Comparison of ENCODE assay signal across 17 mouse cellular contexts in the genomic region with DNA sequence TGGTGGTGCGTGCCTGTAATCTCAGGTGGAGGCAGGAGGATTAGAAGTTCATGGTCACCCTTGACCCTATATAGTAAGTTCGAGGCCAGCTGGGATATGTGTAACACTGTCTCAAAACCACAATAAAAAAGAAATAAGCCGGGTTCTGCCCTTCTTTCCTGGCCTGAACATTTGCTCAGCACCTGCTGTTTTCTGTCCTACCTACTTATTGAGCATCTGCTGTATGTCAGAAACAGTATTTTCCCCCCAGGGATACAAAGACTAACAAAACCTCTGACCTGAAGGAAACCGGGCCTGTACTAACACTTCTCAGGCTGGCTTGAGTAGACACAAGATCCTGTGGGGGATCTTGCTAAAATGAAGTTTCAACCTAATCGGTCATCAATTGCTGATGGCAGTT.
"Had no signal": no experiment of that assay in that cellular context is flagged by ENCODE, and none has a peak within 500 bp of the region (broad histone marks: within the 10 kb centered on the region; RNA-seq: fewer than 3 reads in every experiment).

No protein-coding gene starts in this region.

- DNase-seq: liver, postnatal 0 days; lung, adult 2 months; lung, postnatal 14 days; lung, postnatal 36 days; right cerebral cortex, postnatal 14 days; thymus, adult 2 months; thymus, postnatal 25 days; thymus, postnatal 4 days had no signal

- H3K36me3 ChIP-seq: lung, embryonic 15.5 days; midbrain, embryonic 12.5 days; midbrain, embryonic 15.5 days; neural tube, embryonic 12.5 days; stomach, embryonic 15.5 days had no signal

- H3K9ac ChIP-seq: liver, postnatal 0 days; lung, embryonic 15.5 days; midbrain, embryonic 12.5 days; midbrain, embryonic 15.5 days; neural tube, embryonic 12.5 days; stomach, embryonic 15.5 days had no signal

- ATAC-seq: liver, postnatal 0 days; lung, postnatal 0 days; midbrain, embryonic 15.5 days had no signal

- H3K4me3 ChIP-seq: lung, embryonic 15.5 days; megakaryocyte, embryonic 14.5 days; midbrain, embryonic 12.5 days; midbrain, embryonic 15.5 days; neural tube, embryonic 12.5 days; stomach, embryonic 15.5 days had no signal

- H3K4me1 ChIP-seq: neural tube, embryonic 12.5 days; stomach, embryonic 15.5 days had no signal

- H3K4me2 ChIP-seq: lung, embryonic 15.5 days; midbrain, embryonic 12.5 days; midbrain, embryonic 15.5 days; neural tube, embryonic 12.5 days; stomach, embryonic 15.5 days had no signal

- H3K9me3 ChIP-seq: lung, embryonic 15.5 days; megakaryocyte, embryonic 14.5 days; midbrain, embryonic 12.5 days; midbrain, embryonic 15.5 days; neural tube, embryonic 12.5 days; stomach, embryonic 15.5 days had no signal

- H3K27me3 ChIP-seq: lung, embryonic 15.5 days; midbrain, embryonic 12.5 days; midbrain, embryonic 15.5 days; neural tube, embryonic 12.5 days; stomach, embryonic 15.5 days had no signal

- H3K27ac ChIP-seq: lung, embryonic 15.5 days; macrophage; midbrain, embryonic 12.5 days; midbrain, embryonic 15.5 days; neural tube, embryonic 12.5 days; stomach, embryonic 15.5 days; stomach, postnatal 0 days had no signal
